Comparison of ENCODE assay signal across 22 mouse cellular contexts in genomic region chr19:26594661-26595060, GRCm38 (mm10).
"Had no signal": no experiment of that assay in that cellular context is flagged by ENCODE, and none has a peak within 500 bp of the region (broad histone marks: within the 10 kb centered on the region; RNA-seq: fewer than 3 reads in every experiment).

No protein-coding gene starts in this region.

- ATAC-seq: hindbrain, embryonic 16.5 days; hindbrain, postnatal 0 days; inflammation-experienced regulatory T-cells, adult 6 months; intestine, embryonic 15.5 days; intestine, embryonic 16.5 days; intestine, postnatal 0 days had no signal

- DNase-seq: heart, postnatal 10 days; heart, postnatal 14 days; heart, postnatal 36 days; heart, postnatal 4 days; kidney, adult 11 months; kidney, adult 18-20 months; kidney, adult 2 months; kidney, adult 8-10 months; kidney, adult 9 months; kidney, postnatal 10 days; kidney, postnatal 14 days; kidney, postnatal 25 days; kidney, postnatal 36 days; kidney, postnatal 4 days; layer of hippocampus, adult 9-11 months; layer of hippocampus, postnatal 36 days had no signal
